Mouse (Mus musculus) granulocyte monocyte progenitor cell, adult 5-6 weeks (primary cell): ENCODE data around the gene Pla2g4a. TPM values are rescaled to one million over a fixed set of nuclear protein-coding genes. Genes with fewer than 3 reads are reported as not detected.

ENCODE experiments used
- ATAC-seq: replicated peaks from 2 replicates; pipeline ENCODE4 v1.8.0; 2016; ENCODE audit warnings: mild to moderate bottlenecking, moderate TSS enrichment, inconsistent platforms; ENCODE audit not compliant: poor library complexity, severe bottlenecking
- total RNA-seq, 2 experiments: library from RNA; stranded (forward) in 1 of 2; stranded (reverse) in 1 of 2; fragments of 200-712, 200-1000 nt in 1 of 2; fragments of >200 nt in 1 of 2; fragmentation: Nextera tagmentation in 1 of 2; gene quantifications; 2 replicates each; pipeline ENCODE4 v1.2.3; 2014 to 2017

Pla2g4a gene
- 30.3 and 75.2 TPM in 2 replicates for total RNA-seq (2014; fragmentation: Nextera tagmentation)
- total RNA-seq (2017): 53.3 and 59.7 TPM in 2 replicates

- ATAC-seq: peak; percentile 78
Measured at GRCm38 (mm10) chr1:149960734-149961424, at the start of gene Pla2g4a. TSS of gene Pla2g4a (minus strand) at chr1:149961290.

- no peak for ATAC-seq
Measured at GRCm38 (mm10) chr1:150010629-150010979, 49.5 kb upstream of the Pla2g4a start.

GRCm38 (mm10) chr1:150009968-150010628, 49.0 kb upstream of the Pla2g4a start:
- no peak for ATAC-seq

- ATAC-seq: no peak
Measured at GRCm38 (mm10) chr1:150009134-150009533, 48.0 kb upstream of the Pla2g4a start.

- ATAC-seq: no peak
Measured at GRCm38 (mm10) chr1:149975626-149976025, 14.5 kb upstream of the Pla2g4a start.

GRCm38 (mm10) chr1:149965826-149966225, 4.7 kb upstream of the Pla2g4a start:
- peak; percentile 23; the same call in 1 of the 2 replicates for ATAC-seq

GRCm38 (mm10) chr1:149961425-149962303, 574 bp upstream of the Pla2g4a start:
- peak; percentile 51 for ATAC-seq

- ATAC-seq: no peak
Measured at GRCm38 (mm10) chr1:149960251-149960650, 839 bp downstream of the Pla2g4a start.

- ATAC-seq: no peak
Measured at GRCm38 (mm10) chr1:149959069-149959468, 2.0 kb downstream of the Pla2g4a start.

- peak; percentile 73 for ATAC-seq
Measured at GRCm38 (mm10) chr1:149955482-149955881, 5.6 kb downstream of the Pla2g4a start.

- peak; percentile 95 for ATAC-seq
Measured at GRCm38 (mm10) chr1:149954026-149954425, 7.1 kb downstream of the Pla2g4a start.

GRCm38 (mm10) chr1:149952050-149952449, 9.0 kb downstream of the Pla2g4a start:
- ATAC-seq: no peak

- ATAC-seq: no peak
Measured at GRCm38 (mm10) chr1:149950656-149951055, 10.4 kb downstream of the Pla2g4a start.

- ATAC-seq: no peak
Measured at GRCm38 (mm10) chr1:149950254-149950653, 10.8 kb downstream of the Pla2g4a start.

GRCm38 (mm10) chr1:149949334-149949733, 11.8 kb downstream of the Pla2g4a start:
- ATAC-seq: no peak

- ATAC-seq: 0 out of 2 replicates have a peak, but pooled peaks have one; percentile 12
Measured at GRCm38 (mm10) chr1:149948066-149948825, 12.8 kb downstream of the Pla2g4a start.

- ATAC-seq: peak; percentile 95
Measured at GRCm38 (mm10) chr1:149946993-149947392, 14.1 kb downstream of the Pla2g4a start.

- ATAC-seq: peak; percentile 55
Measured at GRCm38 (mm10) chr1:149946432-149946831, 14.7 kb downstream of the Pla2g4a start.

GRCm38 (mm10) chr1:149943611-149944010, 17.5 kb downstream of the Pla2g4a start:
- no peak for ATAC-seq

GRCm38 (mm10) chr1:149940301-149940700, 20.8 kb downstream of the Pla2g4a start:
- peak; percentile 92 for ATAC-seq
